Mouse (Mus musculus) embryonic facial prominence, embryonic 11.5 days (tissue): ENCODE measurements at regions not wholly inside any gene's neighbourhood (a gene's known extent, or its start where the extent isn't known, plus 50 kb on each side); places are given as distances from the start of the nearest gene placed in this dataset.

Experiments
- ATAC-seq: fragments of 200-750 bp; cut with Nextera tagmentation; replicated peaks from 2 replicates; pipeline ENCODE4 v1.8.0; 2017; ENCODE audit warnings: low read depth; ENCODE audit not compliant: insufficient number of reproducible peaks, low FRiP score, low TSS enrichment
- DNase-seq: peaks from one replicate; pipeline ENCODE4 v3.0.0-alpha.2; 2015; ENCODE audit warnings: low spot score
- H3K27ac ChIP-seq: fragments of 300-500 bp; sonication (generic); replicated peaks from 2 replicates; pipeline ENCODE4 v1.5.1; 2014; ENCODE audit warnings: mild to moderate bottlenecking, low read depth, low read length, control low read depth
- H3K27me3 ChIP-seq: fragments of 300-500 bp; sonication (generic); 2 replicates; pipeline ENCODE4 v1.6.1; 2014; ENCODE audit warnings: mild to moderate bottlenecking, low read length, moderate library complexity, mixed read lengths; ENCODE audit not compliant: control insufficient read depth, insufficient read depth
- H3K36me3 ChIP-seq: fragments of 300-500 bp; sonication (generic); replicated peaks from 2 replicates; pipeline ENCODE4 v1.6.1; 2014; ENCODE audit warnings: low read depth, mild to moderate bottlenecking, low read length, moderate library complexity, mixed read lengths; ENCODE audit not compliant: control insufficient read depth, insufficient read depth
- H3K4me1 ChIP-seq: fragments of 300-500 bp; sonication (generic); 2 replicates; pipeline ENCODE4 v1.6.1; 2014; ENCODE audit warnings: low read length, mixed read lengths; ENCODE audit not compliant: control insufficient read depth, insufficient read depth
- H3K4me2 ChIP-seq: fragments of 300-500 bp; sonication (generic); 2 replicates; pipeline ENCODE4 v1.6.1; 2014; ENCODE audit warnings: low read depth, mild to moderate bottlenecking, control low read depth, low read length, moderate library complexity
- H3K4me3 ChIP-seq: fragments of 300-500 bp; sonication (generic); 2 replicates; pipeline ENCODE4 v1.5.1; 2014; ENCODE audit warnings: low read depth, low read length, control low read depth
- H3K9ac ChIP-seq: fragments of 300-500 bp; sonication (generic); replicated peaks from 2 replicates; pipeline ENCODE4 v1.6.1; 2014; ENCODE audit warnings: mild to moderate bottlenecking, control low read depth, low read length
- H3K9me3 ChIP-seq: fragments of 300-500 bp; sonication (generic); replicated peaks from 2 replicates; pipeline ENCODE4 v1.6.1; 2016; ENCODE audit warnings: mild to moderate bottlenecking, low read length, inconsistent platforms, mixed read lengths; ENCODE audit not compliant: control insufficient read depth
- WGBS: fragments of 180-500 bp; shearing (Covaris S2); extraction: QIAGEN DNeasy Blood & Tissue Kit; methylation state at CpG from one replicate; pipeline ENCODE4 v1.1.7; 2014; 5-methylcytosine and 5-hydroxymethylcytosine counted together

DNA sequence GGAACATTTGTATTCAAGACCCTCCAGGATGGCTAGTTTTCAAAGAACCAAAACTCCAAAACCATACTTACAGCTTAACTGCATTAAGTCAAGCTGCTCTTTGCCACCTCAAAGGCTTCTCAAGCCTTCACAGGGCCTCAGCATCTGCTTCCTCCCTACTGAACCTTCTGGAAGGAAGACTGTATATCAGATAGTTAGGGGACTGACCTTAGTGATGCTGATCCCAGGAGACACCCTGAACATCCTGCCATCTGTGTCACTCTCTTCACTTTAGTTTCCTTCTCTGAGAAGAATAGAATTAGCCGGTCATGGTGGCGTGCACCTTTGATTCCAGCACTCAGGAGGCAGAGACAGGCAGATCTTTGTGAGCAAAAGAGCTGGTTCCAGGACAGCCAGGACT, 124.5 kb upstream of the Klf3 start:
- Histone ChIP-seq H3K4me3 (no peak overlapping the region), H3K36me3 (no peaks in the 10 kb centered on the region), H3K9me3 (no peaks in the 10 kb centered on the region), H3K27me3 (no peaks in the 10 kb centered on the region), H3K4me2 (no peak overlapping the region), H3K27ac (no peak overlapping the region), H3K9ac (no peak overlapping the region), H3K4me1 (no peaks in the 10 kb centered on the region)
- DNase-seq (no peak), ATAC-seq (no peak)
- 96% methylated on average over 2 of the region's 2 CpGs for WGBS

DNA sequence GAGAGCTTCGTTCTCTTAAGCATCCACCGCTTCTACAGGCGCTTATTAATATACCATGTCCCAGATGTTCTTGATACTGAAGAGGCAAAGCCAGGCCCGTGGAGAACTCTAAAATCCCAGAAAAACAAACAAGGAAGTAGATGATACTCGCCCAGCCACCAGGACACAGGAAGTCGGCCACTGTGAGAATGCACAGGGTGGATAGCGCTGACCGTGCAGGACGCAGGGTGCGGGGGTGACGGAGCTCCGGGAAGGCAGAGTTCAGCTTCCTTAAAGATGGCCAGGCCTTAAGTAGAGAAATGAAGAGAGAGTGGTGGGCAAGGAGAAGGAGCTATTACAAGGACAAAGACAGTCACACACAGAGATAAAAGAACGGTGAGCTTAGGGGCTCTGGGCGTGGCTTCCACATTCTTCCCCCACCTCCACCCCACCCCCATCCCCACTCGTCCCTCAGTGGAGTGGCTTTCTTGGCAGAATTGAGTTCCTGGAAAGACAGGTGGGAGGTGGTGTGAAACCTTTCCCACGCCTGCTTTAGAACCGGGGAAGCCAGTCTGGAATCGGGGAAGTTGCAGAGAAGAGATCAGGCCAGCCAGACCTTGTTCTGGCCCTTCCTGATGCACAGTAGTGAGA, 123.1 kb upstream of the Klf3 start:
- Histone ChIP-seq H3K27me3 (no peaks in the 10 kb centered on the region), H3K4me2 (no peak overlapping the region), H3K27ac (no peak overlapping the region), H3K4me1 (no peaks in the 10 kb centered on the region), H3K4me3 (no peak overlapping the region), H3K9me3 (no peaks in the 10 kb centered on the region), H3K36me3 (no peaks in the 10 kb centered on the region), H3K9ac (no peak overlapping the region)
- 71% methylated on average over 18 of the region's 18 CpGs for WGBS
- ATAC-seq = no peak
- no peak for DNase-seq

DNA sequence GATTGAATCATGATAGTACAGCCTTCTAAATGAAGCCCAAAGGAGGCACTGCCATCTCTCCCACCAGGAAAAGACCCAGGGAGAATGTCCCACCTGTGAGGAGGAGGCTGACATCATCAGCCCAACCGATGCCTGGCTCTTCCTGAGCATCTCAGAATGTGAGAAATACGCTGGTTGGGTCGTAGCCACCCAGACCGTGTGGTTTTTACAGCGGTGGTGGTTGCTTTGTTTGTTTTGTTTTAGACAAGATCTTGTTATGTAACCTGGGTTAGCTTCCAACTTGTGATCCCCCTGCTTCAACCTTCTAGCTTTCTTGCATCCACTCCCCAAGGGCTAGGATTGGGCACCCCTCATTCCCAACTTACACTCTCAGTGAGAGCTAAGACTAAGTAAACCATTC, 122.0 kb upstream of the Klf3 start:
- no peak overlapping the region for H3K9ac ChIP-seq
- H3K27ac ChIP-seq = no peak overlapping the region
- 84% methylated on average over 5 of the region's 5 CpGs for WGBS
- DNase-seq = no peak
- no peak overlapping the region for H3K4me2 ChIP-seq
- ATAC-seq = no peak
- no peaks in the 10 kb centered on the region for H3K9me3 ChIP-seq
- no peaks in the 10 kb centered on the region for H3K36me3 ChIP-seq
- H3K4me1 ChIP-seq = no peaks in the 10 kb centered on the region
- no peak overlapping the region for H3K4me3 ChIP-seq
- H3K27me3 ChIP-seq = no peaks in the 10 kb centered on the region

DNA sequence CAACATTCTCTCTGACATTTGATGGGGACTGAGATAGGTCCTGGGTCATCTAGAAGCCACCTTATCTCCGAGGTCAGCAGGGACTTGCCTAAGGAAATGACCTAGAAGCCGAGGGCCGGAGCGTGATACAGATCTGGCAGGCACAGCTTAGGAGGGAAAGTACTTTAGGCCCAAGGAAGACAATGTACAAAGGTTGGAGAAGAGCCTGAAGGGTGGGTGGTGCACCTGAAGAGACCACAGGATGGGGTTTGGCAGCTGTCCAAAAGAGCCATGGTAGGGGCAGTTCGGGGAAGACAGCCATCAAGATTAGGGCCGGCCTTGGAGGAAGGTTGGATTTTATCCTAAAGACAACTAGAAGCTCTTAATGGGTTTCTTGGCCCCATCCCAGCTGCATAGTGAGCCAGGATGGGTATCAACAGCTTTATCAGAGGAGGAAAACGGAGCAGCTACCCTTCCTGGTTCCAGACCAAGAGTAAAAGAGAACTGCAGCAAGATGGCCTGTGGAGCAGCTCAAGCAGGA, 120.8 kb upstream of the Klf3 start:
- Histone ChIP-seq H3K9ac (no peak overlapping the region), H3K4me2 (no peak overlapping the region), H3K4me3 (no peak overlapping the region), H3K36me3 (no peaks in the 10 kb centered on the region), H3K27me3 (no peaks in the 10 kb centered on the region), H3K4me1 (no peaks in the 10 kb centered on the region), H3K27ac (no peak overlapping the region), H3K9me3 (no peaks in the 10 kb centered on the region)
- WGBS = 90% methylated on average over 7 of the region's 7 CpGs
- DNase-seq (no peak), ATAC-seq (no peak)

DNA sequence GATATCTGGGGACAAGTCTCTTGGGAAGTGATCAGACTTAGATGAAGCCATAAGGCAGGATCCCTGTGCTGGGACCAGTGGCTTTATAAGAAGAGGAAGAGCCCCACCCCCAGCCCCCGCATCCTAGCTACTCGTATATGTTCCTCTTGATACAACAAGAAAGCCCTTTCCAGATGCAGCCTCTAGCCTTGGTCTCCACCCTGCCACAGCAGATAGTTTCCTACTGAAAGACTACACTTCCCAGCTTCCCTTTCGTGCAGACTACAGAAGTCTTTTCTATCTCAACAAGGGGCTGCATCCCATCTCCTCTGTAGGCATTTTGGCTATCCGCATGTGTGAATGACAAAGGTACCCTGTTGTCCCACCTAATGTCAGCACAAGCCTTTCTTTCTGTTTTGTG, 119.8 kb upstream of the Klf3 start:
- no peak overlapping the region for H3K27ac ChIP-seq
- H3K27me3 ChIP-seq = no peaks in the 10 kb centered on the region
- H3K4me1 ChIP-seq = no peaks in the 10 kb centered on the region
- no peak overlapping the region for H3K9ac ChIP-seq
- no peak overlapping the region for H3K4me2 ChIP-seq
- H3K36me3 ChIP-seq = no peaks in the 10 kb centered on the region
- ATAC-seq (no peak), DNase-seq (no peak)
- whole genome bisulfite sequencing = 96% methylated on average over 4 of the region's 4 CpGs
- H3K4me3 ChIP-seq = no peak overlapping the region
- no peaks in the 10 kb centered on the region for H3K9me3 ChIP-seq

DNA sequence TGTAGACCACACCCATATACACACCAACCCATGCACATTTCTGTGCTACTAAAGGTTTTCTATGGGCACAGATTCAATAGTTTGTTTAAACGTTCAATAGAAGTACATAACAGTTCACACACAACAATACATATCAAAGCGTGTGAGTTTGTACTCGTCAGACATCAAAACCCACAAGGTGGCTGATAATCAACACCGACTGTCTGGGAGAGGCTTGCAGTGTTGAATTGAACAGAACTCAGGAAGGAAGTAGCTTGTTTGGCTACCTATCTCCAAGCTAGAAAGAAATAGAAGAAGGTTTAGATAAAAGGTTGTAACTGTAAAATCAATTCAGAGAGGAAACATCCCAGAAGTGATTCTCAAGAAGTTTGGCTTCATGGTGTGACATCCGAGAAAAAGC, 118.9 kb upstream of the Klf3 start:
- Histone ChIP-seq H3K36me3 (no peaks in the 10 kb centered on the region), H3K4me2 (no peak overlapping the region), H3K4me1 (no peaks in the 10 kb centered on the region), H3K4me3 (no peak overlapping the region), H3K27ac (no peak overlapping the region), H3K27me3 (no peaks in the 10 kb centered on the region), H3K9me3 (no peaks in the 10 kb centered on the region), H3K9ac (no peak overlapping the region)
- no peak for DNase-seq
- no peak for ATAC-seq
- 81% methylated on average over 5 of the region's 5 CpGs for WGBS

DNA sequence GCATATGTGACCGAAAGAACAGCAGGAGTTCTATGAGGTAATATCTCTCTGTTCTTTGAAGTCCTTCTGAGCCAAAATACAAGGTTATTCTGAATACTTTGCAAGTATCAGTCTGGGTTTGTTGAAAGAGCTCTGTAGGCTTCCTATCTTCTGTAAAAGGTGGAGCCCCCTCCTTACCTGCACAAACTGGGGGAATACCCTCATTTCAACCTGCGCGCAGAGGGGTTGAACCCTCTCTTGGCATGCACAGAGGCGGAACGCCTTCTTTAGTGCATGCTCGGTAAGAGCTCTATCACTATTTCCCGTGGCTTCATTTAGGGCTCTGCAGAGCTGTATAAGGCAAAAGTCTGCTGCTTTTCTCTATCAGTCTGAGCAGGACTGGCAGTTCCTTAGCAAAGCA, 113.0 kb upstream of the Klf3 start:
- H3K4me3 ChIP-seq = no peak overlapping the region
- DNase-seq (no peak), ATAC-seq (no peak)
- no peak overlapping the region for H3K4me2 ChIP-seq
- no peaks in the 10 kb centered on the region for H3K36me3 ChIP-seq
- WGBS = 92% methylated on average over 7 of the region's 7 CpGs
- H3K27me3 ChIP-seq = no peaks in the 10 kb centered on the region
- no peaks in the 10 kb centered on the region for H3K4me1 ChIP-seq
- no peak overlapping the region for H3K9ac ChIP-seq
- H3K27ac ChIP-seq = no peak overlapping the region
- no peaks in the 10 kb centered on the region for H3K9me3 ChIP-seq

DNA sequence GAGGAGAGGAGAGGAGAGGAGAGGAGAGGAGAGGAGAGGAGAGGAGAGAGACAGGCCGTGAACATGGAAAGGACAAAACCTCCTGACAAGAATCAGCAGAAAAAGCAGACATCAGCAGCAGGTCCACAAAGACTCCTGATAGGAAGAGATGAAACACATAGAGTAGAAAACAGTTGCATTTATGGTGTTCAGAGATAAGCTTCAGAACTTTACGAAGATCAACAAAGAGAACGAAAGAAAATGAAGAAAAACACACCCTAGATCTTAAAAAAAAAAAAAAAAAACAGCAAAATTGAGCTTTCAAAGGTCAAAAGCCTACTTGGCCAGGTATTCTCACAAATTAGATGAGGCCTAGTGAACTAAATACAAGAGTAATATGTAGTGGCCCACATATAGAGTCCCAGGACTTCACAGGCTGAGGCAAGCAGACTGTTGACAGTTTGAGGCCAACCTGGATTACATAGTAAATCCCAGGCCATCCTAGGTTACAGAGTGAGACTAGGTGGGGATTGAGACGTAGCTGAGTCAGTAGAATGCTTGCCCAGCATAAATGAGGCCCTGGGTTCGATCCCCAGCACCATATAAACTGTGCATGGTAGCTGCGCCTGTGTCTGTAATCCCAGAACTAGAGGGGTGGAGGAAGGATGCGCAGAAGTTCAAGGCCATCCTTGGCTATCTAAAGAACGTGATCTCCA, 111.6 kb upstream of the Klf3 start:
- no peaks in the 10 kb centered on the region for H3K36me3 ChIP-seq
- ATAC-seq (no peak), DNase-seq (no peak)
- H3K9me3 ChIP-seq = no peaks in the 10 kb centered on the region
- WGBS = 94% methylated on average over 8 of the region's 8 CpGs
- H3K9ac ChIP-seq = no peak overlapping the region
- no peak overlapping the region for H3K4me3 ChIP-seq
- H3K4me1 ChIP-seq = no peaks in the 10 kb centered on the region
- H3K27me3 ChIP-seq = no peaks in the 10 kb centered on the region
- no peak overlapping the region for H3K4me2 ChIP-seq
- no peak overlapping the region for H3K27ac ChIP-seq
